Mouse (Mus musculus) right cerebral cortex, postnatal 36 days (tissue): ENCODE data around the gene Pex14.

Experiments used
- DNase-seq, 2 experiments: peaks; one replicate each; pipeline ENCODE4 v3.0.0; 2022; ENCODE audit warnings: low spot score in 2 of 2, mixed read lengths in 1 of 2

Gene Pex14

DNA sequence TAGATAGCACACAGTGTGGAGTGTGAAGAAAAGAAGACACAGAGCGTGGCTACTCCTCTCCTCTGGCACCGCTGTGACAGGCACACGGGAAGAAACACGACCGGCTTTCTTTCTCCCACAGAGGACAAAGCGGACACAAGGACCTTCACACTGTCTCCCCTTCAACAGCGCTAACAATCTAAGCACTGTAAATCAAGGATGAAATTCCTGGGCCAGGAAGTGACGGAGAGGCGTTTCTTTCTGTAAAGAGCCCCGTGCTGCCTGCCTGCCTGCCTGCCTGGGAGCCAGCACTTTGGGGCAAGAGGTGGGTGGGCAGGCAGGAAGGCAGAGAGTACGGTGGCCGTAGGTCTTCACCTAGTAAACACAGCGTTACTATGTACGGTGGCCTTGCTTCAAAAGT, 42.2 kb downstream of the Pex14 start:
- no peak for DNase-seq

- no peak for DNase-seq
Observed at GRCm38 (mm10) chr4:149056957-149057356, 42.7 kb downstream of the Pex14 start.

DNA sequence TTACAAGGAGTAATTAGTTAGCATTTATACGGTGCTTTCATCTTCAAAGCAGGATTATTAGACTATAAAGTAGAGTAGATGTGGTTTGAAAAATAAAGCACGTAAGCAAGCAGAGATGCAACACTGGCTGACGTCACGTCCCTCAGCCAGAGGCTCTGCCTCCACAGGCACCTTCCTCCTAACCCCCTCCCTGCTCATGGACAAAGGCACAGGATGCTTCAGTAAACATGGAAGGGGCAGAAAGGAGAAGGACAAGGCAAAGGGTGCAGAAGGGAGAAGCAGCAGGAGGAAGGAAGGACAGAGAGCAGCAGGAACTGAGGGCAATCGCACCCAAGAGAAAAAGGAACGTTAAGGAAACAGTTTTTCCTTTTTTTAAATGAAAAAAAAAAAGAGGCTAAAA, 43.8 kb downstream of the Pex14 start:
- no peak for DNase-seq

GRCm38 (mm10) chr4:149049351-149050159, 50.1 kb downstream of the Pex14 start:
- no peak for DNase-seq

- no peak for DNase-seq
Observed at GRCm38 (mm10) chr4:149048625-149049228, 50.9 kb downstream of the Pex14 start.

GRCm38 (mm10) chr4:149047360-149047759, 52.3 kb downstream of the Pex14 start:
- DNase-seq: no peak

DNA sequence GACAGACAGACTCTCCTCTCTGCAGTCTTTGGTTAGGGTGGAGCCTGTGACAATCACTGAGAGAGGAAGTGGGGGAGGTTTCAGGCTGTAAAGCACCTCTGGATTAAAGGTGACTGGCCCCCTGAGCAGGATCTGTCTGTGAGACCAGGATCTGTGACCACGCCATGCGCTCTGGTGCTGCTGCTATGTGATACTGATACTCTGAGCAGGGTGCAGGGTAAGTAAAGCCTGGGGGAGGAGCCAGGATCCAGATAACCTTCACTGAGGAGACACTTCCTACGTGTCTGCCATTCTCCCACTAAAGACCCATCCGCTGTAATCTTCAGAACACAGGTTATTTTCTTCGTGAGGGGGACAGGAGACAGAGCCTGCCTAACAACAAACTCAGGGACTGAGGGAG, 53.8 kb downstream of the Pex14 start:
- no peak for DNase-seq

GRCm38 (mm10) chr4:149040289-149040688, 59.4 kb downstream of the Pex14 start:
- DNase-seq: no peak

DNA sequence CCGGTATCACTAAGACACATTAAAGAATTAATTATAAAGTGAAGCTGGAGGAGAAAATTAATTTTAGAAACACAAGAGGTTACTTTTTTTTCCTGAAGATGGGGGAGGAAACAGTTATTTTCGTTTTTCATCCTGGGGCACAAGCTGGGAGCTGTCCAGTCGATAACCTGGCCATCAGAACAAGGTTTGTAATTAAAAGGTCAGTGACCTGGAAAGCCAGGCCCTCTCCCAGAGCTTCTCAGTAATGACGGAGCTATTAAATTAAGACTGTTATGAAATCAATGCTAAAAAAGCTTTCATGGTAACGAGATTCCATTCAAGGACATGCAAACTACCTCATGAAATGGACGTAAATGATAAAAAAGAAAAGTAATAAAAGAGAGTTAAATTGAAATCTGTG, 62.0 kb downstream of the Pex14 start:
- DNase-seq: no peak

GRCm38 (mm10) chr4:149036592-149036991, 63.1 kb downstream of the Pex14 start:
- no peak for DNase-seq

DNA sequence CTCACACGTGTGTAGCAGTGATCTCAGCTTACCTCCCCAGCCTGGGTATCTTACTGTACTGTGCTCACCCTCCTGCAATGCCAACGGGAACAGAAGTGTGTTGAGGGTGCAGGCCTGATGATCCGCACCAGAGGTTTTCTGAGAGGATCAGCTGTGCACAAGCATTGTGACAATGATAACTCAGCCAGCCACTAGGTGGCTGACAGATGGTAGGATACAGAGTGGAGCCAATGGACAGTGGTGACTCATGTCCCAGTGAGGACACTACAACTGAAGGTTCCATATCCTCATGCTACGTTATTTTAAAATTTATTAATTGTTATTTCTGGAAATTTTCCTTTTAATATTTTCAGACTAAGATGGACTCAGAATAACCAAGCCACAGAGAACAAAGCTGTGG, 68.2 kb downstream of the Pex14 start:
- DNase-seq: no peak

- no peak for DNase-seq
Observed at GRCm38 (mm10) chr4:149027571-149027970, 72.1 kb downstream of the Pex14 start.

DNA sequence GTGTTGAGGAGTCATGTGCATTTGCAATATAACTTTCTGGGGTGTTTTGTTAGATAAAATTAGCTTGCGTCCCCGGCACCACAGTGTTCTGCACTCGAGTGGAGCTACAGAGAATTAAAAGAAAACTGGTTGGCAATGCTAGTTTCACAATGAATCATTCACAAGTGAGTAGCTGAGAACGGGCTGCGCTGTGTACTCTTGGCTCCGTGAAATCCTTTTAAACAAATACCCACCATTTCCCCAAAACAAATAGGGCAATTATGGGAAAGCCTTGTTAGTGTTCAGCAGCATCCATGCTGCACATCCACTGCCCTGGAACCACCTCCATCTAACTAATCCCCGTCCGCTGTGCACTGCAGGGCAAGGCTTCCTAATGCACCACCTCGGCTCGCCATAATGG, 74.4 kb downstream of the Pex14 start:
- DNase-seq: peak in 1 of 2 experiments; percentile 10

DNA sequence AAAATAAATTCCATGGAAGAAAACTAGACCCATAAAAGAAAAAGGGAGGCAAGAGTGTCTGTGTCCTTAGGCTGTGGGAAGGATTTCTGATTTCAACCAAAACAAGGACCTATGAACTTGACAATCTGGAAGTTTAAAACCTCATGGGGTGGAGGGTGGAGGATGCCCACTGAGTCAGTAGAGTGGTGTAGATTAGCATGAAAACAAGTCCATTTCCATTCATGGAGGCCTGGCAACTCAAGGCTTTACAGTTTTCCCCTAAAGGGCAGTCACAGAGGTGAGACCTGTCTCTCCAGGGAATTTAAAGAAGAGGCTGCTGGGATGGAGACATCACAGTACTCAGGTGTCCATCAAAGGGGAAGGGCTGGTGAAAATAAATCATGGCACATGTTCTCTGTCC, 78.7 kb downstream of the Pex14 start:
- no peak for DNase-seq

GRCm38 (mm10) chr4:149019456-149019855, 80.2 kb downstream of the Pex14 start:
- DNase-seq: no peak

GRCm38 (mm10) chr4:149006756-149007155, 92.9 kb downstream of the Pex14 start:
- no peak for DNase-seq

GRCm38 (mm10) chr4:149006107-149006506, 93.6 kb downstream of the Pex14 start:
- no peak for DNase-seq

GRCm38 (mm10) chr4:149002441-149003093, 97.1 kb downstream of the Pex14 start:
- DNase-seq: no peak

GRCm38 (mm10) chr4:149001515-149001914, 98.2 kb downstream of the Pex14 start:
- DNase-seq: no peak

DNA sequence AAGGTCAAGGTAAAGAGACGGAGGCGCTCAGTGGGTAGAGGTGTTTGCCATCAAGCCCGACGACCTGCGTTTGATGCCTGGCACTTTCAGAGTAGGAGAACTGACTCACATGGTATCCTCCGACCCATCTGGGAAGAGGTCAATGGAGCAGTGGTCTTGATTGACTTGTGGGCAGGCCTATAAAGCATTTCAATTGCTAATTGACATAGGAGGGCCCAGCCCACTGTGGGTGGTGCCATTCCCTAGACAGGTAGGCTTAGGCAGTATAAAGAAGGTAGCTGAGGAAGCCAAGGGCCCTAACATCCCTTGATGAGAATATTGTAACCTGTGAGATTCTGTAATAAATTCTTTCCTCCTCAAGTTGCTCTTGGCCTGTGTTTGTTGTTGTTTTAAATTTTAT, 98.9 kb downstream of the Pex14 start:
- no peak for DNase-seq

GRCm38 (mm10) chr4:148993948-148994347, 105.7 kb downstream of the Pex14 start:
- DNase-seq: no peak

DNA sequence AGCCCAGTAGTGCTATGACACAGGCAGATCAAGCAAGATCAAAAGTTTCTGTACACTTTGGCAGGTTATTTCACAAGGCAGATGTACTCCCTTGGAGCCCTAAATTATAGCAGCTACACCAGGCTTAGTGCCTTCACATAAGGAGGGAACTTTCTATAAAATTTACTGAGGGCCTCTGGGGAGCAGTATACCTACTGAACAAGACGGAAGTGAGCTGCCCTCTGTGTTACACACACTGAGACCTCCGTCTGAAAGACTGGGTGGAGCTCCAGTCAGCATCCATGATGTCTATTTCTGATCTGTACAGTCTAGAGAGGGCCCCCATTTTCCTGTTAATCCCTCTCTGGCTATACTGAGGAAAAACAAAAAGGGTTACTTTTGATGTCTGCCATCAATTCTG, 109.6 kb downstream of the Pex14 start:
- DNase-seq: no peak
